In the genomic region with DNA sequence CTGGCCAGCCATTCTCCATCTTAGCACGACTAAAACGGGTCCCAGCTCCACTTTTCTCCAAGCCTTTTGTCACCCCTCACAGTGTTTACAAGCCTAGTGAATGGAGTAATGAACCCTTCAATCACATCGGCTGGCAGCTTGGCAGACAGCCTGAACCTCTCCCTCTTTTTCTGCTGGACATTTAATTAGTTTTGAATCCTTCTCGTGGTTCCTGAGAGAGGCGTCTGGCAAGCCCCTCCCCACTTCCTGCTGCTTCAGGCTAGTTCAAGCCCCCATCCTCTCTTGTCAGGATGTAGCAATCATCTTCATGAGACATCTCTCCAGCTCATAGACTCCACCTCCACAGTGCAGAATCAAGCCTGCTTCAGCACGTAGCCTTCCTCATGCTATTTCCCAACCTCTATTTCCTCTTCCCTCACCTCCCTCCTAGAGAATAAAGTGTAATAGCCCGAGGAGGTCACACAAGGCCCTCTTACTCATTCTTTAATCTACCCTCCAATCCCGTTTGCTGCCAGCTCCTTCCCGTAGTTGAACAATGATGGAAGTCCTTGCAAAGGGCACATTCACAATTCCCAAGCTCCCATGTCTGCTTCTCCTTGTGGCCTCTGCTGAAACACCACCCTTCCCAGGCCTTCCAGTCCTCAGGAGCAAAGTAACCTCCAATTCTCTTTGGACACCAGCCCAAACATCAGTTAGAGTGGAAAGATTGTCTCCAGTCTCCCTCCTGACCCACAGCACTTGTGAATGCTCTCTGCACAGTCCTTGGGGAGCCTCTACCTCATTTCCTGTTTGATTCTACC, we compare ENCODE assay signal across 7 mouse cellular contexts. TPM values are rescaled to one million over a fixed set of nuclear protein-coding genes. Genes with fewer than 3 reads are reported as not detected.
DNase-seq lines count a peak whose midpoint lies in the region; ATAC-seq lines count a peak whose summit lies in the region.

No protein-coding gene starts in this region.

- 34% methylated on average over 9 of the region's 9 CpGs for WGBS in heart, embryonic 14.5 days
- 21% methylated on average over 9 of the region's 9 CpGs for WGBS in midbrain, embryonic 16.5 days

- H3K4me1 ChIP-seq in heart, embryonic 14.5 days (ENCODE audit: control insufficient read depth in 2 of 2, insufficient read depth in 2 of 2, low read length in 2 of 2): peaks cover 10 to 18% of the 10 kb centered on the region in 2 experiments
- H3K4me1 ChIP-seq in midbrain, embryonic 16.5 days (ENCODE audit: control insufficient read depth, insufficient read depth, low read length): 0 out of 2 replicates have a peak, but pooled peaks cover 4% of the 10 kb centered on the region

- H3K36me3 ChIP-seq in heart, embryonic 14.5 days (ENCODE audit: control insufficient read depth, insufficient read depth, low read length): peaks cover 15% of the 10 kb centered on the region
- 0 out of 2 replicates have a peak, but pooled peaks cover 3% of the 10 kb centered on the region for H3K36me3 ChIP-seq in midbrain, embryonic 16.5 days (ENCODE audit: control insufficient read depth, insufficient read depth, low read length)

- no peak overlapping the region for H3K4me2 ChIP-seq in heart, embryonic 14.5 days (ENCODE audit: low read length)
- no peak overlapping the region for H3K4me2 ChIP-seq in midbrain, embryonic 16.5 days (ENCODE audit: low read length)

- H3K9ac ChIP-seq in heart, embryonic 14.5 days (ENCODE audit: low read length): no peak overlapping the region
- H3K9ac ChIP-seq in midbrain, embryonic 16.5 days (ENCODE audit: low read depth, low read length): no peak overlapping the region

- ATAC-seq in heart, embryonic 14.5 days (ENCODE audit: insufficient number of reproducible peaks, insufficient read depth, low FRiP score, low read depth): no peak
- peak; percentile 67 for ATAC-seq in midbrain, embryonic 16.5 days

- no peak overlapping the region for H3K4me3 ChIP-seq in heart, embryonic 14.5 days (ENCODE audit: control insufficient read depth in 1 of 2, insufficient read depth in 1 of 2, low read depth in 1 of 2, low read length in 2 of 2)
- no peak overlapping the region for H3K4me3 ChIP-seq in midbrain, embryonic 16.5 days (ENCODE audit: low read depth, low read length)

- peak overlapping the region; percentile 1 to 48; a peak in 3 of 4 replicates for H3K27ac ChIP-seq in heart, embryonic 14.5 days (replicated peaks in 1 of 2; ENCODE audit: control insufficient read depth in 1 of 2, insufficient read depth in 1 of 2, low read depth in 2 of 2, low read length in 2 of 2)
- no peak overlapping the region for H3K27ac ChIP-seq in midbrain, embryonic 16.5 days (ENCODE audit: low read length)

- no peaks in the 10 kb centered on the region for H3K9me3 ChIP-seq in heart, embryonic 14.5 days (ENCODE audit: control insufficient read depth, low read length)
- no peaks in the 10 kb centered on the region for H3K9me3 ChIP-seq in midbrain, embryonic 16.5 days (replicated peaks; ENCODE audit: control insufficient read depth, low read length, poor library complexity, severe bottlenecking)

- peak; percentile 40 to 53 for DNase-seq in right cerebral cortex, postnatal 10 days (ENCODE audit: low spot score in 2 of 2)
- DNase-seq in right cerebral cortex, postnatal 25 days: no peak
- peak; percentile 41 to 54 for DNase-seq in kidney, postnatal 4 days
- DNase-seq in ovary, postnatal 36 days (ENCODE audit: low spot score): no peak
- no peak for DNase-seq in gastrocnemius, postnatal 10 days

- no peaks in the 10 kb centered on the region for H3K27me3 ChIP-seq in heart, embryonic 14.5 days (ENCODE audit: control insufficient read depth, insufficient read depth, low read length)
- no peaks in the 10 kb centered on the region for H3K27me3 ChIP-seq in midbrain, embryonic 16.5 days (ENCODE audit: control insufficient read depth, insufficient read depth, low read depth, low read length)

RNA-seq across cellular contexts. Expression of gene Tspan12, which starts 12.1 kb away (rescaled TPM):
- polyA plus RNA-seq in heart, embryonic 14.5 days (2014; fragmentation: Nextera tagmentation; extraction: Ambion mirVana): 78.2 and 84.0 TPM in 2 replicates
- 59.2 and 63.2 TPM in 2 replicates for polyA plus RNA-seq in midbrain, embryonic 16.5 days (2015; fragmentation: Nextera tagmentation; extraction: Ambion mirVana)
- total RNA-seq in gastrocnemius, postnatal 10 days (2021): 10 to 100 TPM; 39.7 to 44.5 TPM

Comparison
In these comparisons a context has a peak if more than half of its experiments do, and no peak if none do; other contexts are left out.
1. DNase-seq: peak in right cerebral cortex, postnatal 10 days (2 of 2) and kidney, postnatal 4 days (2 of 2); none in right cerebral cortex, postnatal 25 days (single experiment), ovary, postnatal 36 days (single experiment) and gastrocnemius, postnatal 10 days (single experiment).